Mouse (Mus musculus) testis, adult 2 months (tissue): ENCODE data around the gene H1f0. TPM values are rescaled to one million over a fixed set of nuclear protein-coding genes. Genes with fewer than 3 reads are reported as not detected.

ENCODE experiments used
- H3K27ac ChIP-seq: fragments of 200-500 bp; 2 replicates; pipeline ENCODE4 v1.5.1; 2012; ENCODE audit warnings: low read depth, low read length; ENCODE audit not compliant: control insufficient read depth, insufficient read depth
- H3K27me3 ChIP-seq: fragments of 200-500 bp; 2 replicates; pipeline ENCODE4 v1.6.1; 2012; ENCODE audit warnings: mild to moderate bottlenecking, low read length, moderate library complexity; ENCODE audit not compliant: control insufficient read depth, insufficient read depth
- H3K36me3 ChIP-seq: fragments of 200-500 bp; 2 replicates; pipeline ENCODE4 v1.6.1; 2012; ENCODE audit warnings: mild to moderate bottlenecking, low read length; ENCODE audit not compliant: control insufficient read depth, insufficient read depth
- H3K4me1 ChIP-seq: fragments of 200-500 bp; 2 replicates; pipeline ENCODE4 v1.6.1; 2012; ENCODE audit warnings: low read length; ENCODE audit not compliant: control insufficient read depth, insufficient read depth
- H3K4me3 ChIP-seq: fragments of 200-500 bp; 2 replicates; pipeline ENCODE4 v1.5.1; 2012; ENCODE audit warnings: low read depth, mild to moderate bottlenecking, low read length, moderate library complexity, mixed read lengths; ENCODE audit not compliant: control insufficient read depth
- CTCF ChIP-seq: fragments of 200-500 bp; IDR thresholded peaks from 2 replicates; pipeline ENCODE4 v1.5.1; 2012; ENCODE audit warnings: low read depth, mild to moderate bottlenecking, inconsistent platforms, low read length, moderate library complexity; ENCODE audit not compliant: control insufficient read depth, insufficient read depth, insufficient replicate concordance
- POLR2A ChIP-seq: fragments of 200-500 bp; IDR thresholded peaks from 2 replicates; pipeline ENCODE4 v1.6.1; 2012; ENCODE audit warnings: low read depth, mild to moderate bottlenecking, inconsistent platforms, low read length, moderate library complexity; ENCODE audit not compliant: control insufficient read depth
- polyA plus RNA-seq: library from polyadenylated mRNA; depleted of rRNA; stranded (reverse); fragments of >200 nt; gene quantifications from 2 replicates; pipeline ENCODE4 v1.2.3, GENCODE M21; 2012

The H1f0 gene
- polyA plus RNA-seq, 1 experiment = 9.7 TPM

- Histone ChIP-seq H3K27ac (no peak overlapping the region), H3K4me3 (no peak overlapping the region), H3K4me1 (no peaks in the 10 kb centered on the region; the same call in 1 of the 2 replicates), H3K27me3 (no peaks in the 10 kb centered on the region), H3K36me3 (no peaks in the 10 kb centered on the region)
- TF ChIP-seq POLR2A = no peak
- no peak for TF ChIP-seq CTCF
These were observed 23.5 kb downstream of the H1f0 start for GRCm38 (mm10) chr15:79051461-79052360.

GRCm38 (mm10) chr15:79052366-79052765 lies 24.1 kb downstream of the H1f0 start:
- H3K4me3 ChIP-seq = no peak overlapping the region
- no peaks in the 10 kb centered on the region for H3K36me3 ChIP-seq
- no peak overlapping the region for H3K27ac ChIP-seq
- H3K4me1 ChIP-seq = no peaks in the 10 kb centered on the region; the same call in 1 of the 2 replicates
- TF ChIP-seq CTCF (no peak), POLR2A (no peak)
- no peaks in the 10 kb centered on the region for H3K27me3 ChIP-seq

GRCm38 (mm10) chr15:79056601-79057000 lies 28.4 kb downstream of the H1f0 start:
- H3K4me1 ChIP-seq = no peaks in the 10 kb centered on the region
- H3K36me3 ChIP-seq = peaks cover 2% of the 10 kb centered on the region
- H3K4me3 ChIP-seq = no peak overlapping the region
- H3K27me3 ChIP-seq = no peaks in the 10 kb centered on the region
- no peak overlapping the region for H3K27ac ChIP-seq
- TF ChIP-seq CTCF = no peak
- TF ChIP-seq POLR2A = no peak

- no peak overlapping the region for H3K4me3 ChIP-seq
- no peak for TF ChIP-seq CTCF
- TF ChIP-seq POLR2A = no peak
- no peak overlapping the region for H3K27ac ChIP-seq
- no peaks in the 10 kb centered on the region for H3K27me3 ChIP-seq
- H3K36me3 ChIP-seq = peaks cover 2% of the 10 kb centered on the region
- H3K4me1 ChIP-seq = no peaks in the 10 kb centered on the region
These were observed 29.6 kb downstream of the H1f0 start for GRCm38 (mm10) chr15:79057850-79058249.

GRCm38 (mm10) chr15:79060887-79061565 lies 32.8 kb downstream of the H1f0 start:
- no peaks in the 10 kb centered on the region for H3K27me3 ChIP-seq
- peaks cover 2% of the 10 kb centered on the region for H3K36me3 ChIP-seq
- peak overlapping the region; percentile 42 for H3K4me3 ChIP-seq
- no peak overlapping the region for H3K27ac ChIP-seq
- TF ChIP-seq CTCF = no peak
- TF ChIP-seq POLR2A = no peak
- peaks cover 11% of the 10 kb centered on the region for H3K4me1 ChIP-seq

- TF ChIP-seq POLR2A = peak; percentile 82
- no peak for TF ChIP-seq CTCF
- peak within 1 kb of the TSS; percentile 94 for H3K27ac ChIP-seq
- H3K27me3 ChIP-seq = no peaks in the 10 kb centered on the region
- peaks cover 18% of the 10 kb centered on the region for H3K4me1 ChIP-seq
- H3K4me3 ChIP-seq = peak within 1 kb of the TSS; percentile 88
- peaks cover 2% of the 10 kb centered on the region for H3K36me3 ChIP-seq
These were observed 34.3 kb downstream of the H1f0 start, which contains the start of gene Ankrd54 for GRCm38 (mm10) chr15:79062376-79063159. Gene Ankrd54, minus strand, starts transcription at chr15:79062893.

- TF ChIP-seq CTCF (no peak), POLR2A (no peak)
- Histone ChIP-seq H3K36me3 (peaks cover 2% of the 10 kb centered on the region; the same call in 1 of the 2 replicates), H3K4me1 (peaks cover 18% of the 10 kb centered on the region), H3K27me3 (no peaks in the 10 kb centered on the region), H3K27ac (peak overlapping the region; percentile 73), H3K4me3 (peak overlapping the region; percentile 88)
These were observed 35.0 kb downstream of the H1f0 start for GRCm38 (mm10) chr15:79063160-79063740.
